Mouse (Mus musculus) cortical plate, adult 2 months (tissue): ENCODE results near the gene Klhdc4. TPM values are rescaled to one million over a fixed set of nuclear protein-coding genes. Genes with fewer than 3 reads are reported as not detected.

Experiments
- H3K27ac ChIP-seq: fragments of 200-500 bp; 2 replicates; pipeline ENCODE4 v1.5.1; 2012; ENCODE audit warnings: low read length, control low read depth, inconsistent platforms; ENCODE audit not compliant: insufficient read depth
- H3K4me1 ChIP-seq: fragments of 200-500 bp; 2 replicates; pipeline ENCODE4 v1.6.1; 2011; ENCODE audit warnings: low read length; ENCODE audit not compliant: control insufficient read depth, insufficient read depth
- H3K4me3 ChIP-seq: fragments of 200-500 bp; 2 replicates; pipeline ENCODE4 v1.5.1; 2011; ENCODE audit warnings: mild to moderate bottlenecking, low read length, control low read depth; ENCODE audit not compliant: insufficient read depth
- CTCF ChIP-seq: fragments of 200-500 bp; IDR thresholded peaks from 2 replicates; pipeline ENCODE4 v1.5.1; 2011; ENCODE audit warnings: mild to moderate bottlenecking, control low read depth, low read length; ENCODE audit not compliant: insufficient read depth; ENCODE audit errors: extremely low read depth
- POLR2A ChIP-seq: fragments of 200-500 bp; IDR thresholded peaks from 2 replicates; pipeline ENCODE4 v1.6.1; 2011; ENCODE audit warnings: mild to moderate bottlenecking, low read length, control low read depth; ENCODE audit not compliant: insufficient read depth; ENCODE audit errors: extremely low read depth
- polyA plus RNA-seq: library from polyadenylated mRNA; depleted of rRNA; stranded (reverse); fragments of >200 nt; gene quantifications from 2 replicates; pipeline ENCODE4 v1.2.3, GENCODE M21; 2012

Gene Klhdc4
- polyA plus RNA-seq, 1 experiment = 46.8 TPM

- Histone ChIP-seq H3K27ac (no peak overlapping the region), H3K4me1 (no peaks in the 10 kb centered on the region), H3K4me3 (no peak overlapping the region)
- peak; percentile 97 for TF ChIP-seq CTCF
- TF ChIP-seq POLR2A = 0 out of 2 replicates have a peak, but pooled peaks have one; percentile 21
Measured at GRCm38 (mm10) chr8:121850821-121851470, 21.6 kb upstream of the Klhdc4 start.

DNA sequence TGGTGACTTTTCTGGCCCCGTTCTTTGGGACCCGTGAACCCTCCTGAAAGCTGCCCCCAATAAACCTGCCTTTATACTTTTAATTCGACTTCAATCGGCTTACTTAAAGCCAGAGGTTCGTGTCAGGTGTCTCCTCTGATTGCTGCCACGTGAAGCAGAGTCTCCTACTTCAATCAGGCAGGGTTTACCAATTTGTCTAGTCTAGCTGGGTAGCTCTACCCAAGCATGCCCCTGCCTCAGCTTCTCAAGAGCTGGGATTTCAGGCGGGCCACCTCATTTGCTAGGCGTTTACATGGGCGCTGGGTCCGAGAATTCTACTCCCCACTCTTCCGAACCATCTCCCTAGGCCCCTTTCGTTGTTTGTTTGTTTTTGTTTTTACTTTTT, 21.1 kb upstream of the Klhdc4 start:
- H3K4me1 ChIP-seq = no peaks in the 10 kb centered on the region
- H3K4me3 ChIP-seq = no peak overlapping the region
- H3K27ac ChIP-seq = no peak overlapping the region
- TF ChIP-seq CTCF = no peak
- TF ChIP-seq POLR2A = no peak

DNA sequence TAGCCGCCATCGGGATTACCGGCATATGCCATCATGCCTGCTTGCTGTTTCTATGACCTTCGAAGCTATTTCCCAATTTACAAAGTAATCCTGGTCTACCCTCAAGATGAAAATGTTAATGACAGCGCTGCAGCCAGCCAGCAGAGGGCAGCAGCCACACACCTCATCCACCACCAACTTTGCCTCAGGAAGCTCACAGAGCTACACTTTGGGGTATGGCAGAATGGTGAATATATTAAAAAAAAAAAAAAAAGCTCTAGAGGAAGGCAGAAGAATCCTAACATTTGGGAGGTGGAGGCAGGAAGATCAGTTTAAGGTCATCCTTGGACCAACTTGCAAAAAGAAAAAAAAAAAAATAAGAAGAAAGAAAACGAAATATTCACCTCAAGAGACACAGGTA, 20.6 kb upstream of the Klhdc4 start:
- Histone ChIP-seq H3K4me1 (no peaks in the 10 kb centered on the region), H3K4me3 (no peak overlapping the region), H3K27ac (no peak overlapping the region)
- TF ChIP-seq CTCF (peak; percentile 93), POLR2A (no peak)

- TF ChIP-seq POLR2A (no peak), CTCF (no peak)
- no peak overlapping the region for H3K27ac ChIP-seq
- H3K4me1 ChIP-seq = no peaks in the 10 kb centered on the region
- no peak overlapping the region for H3K4me3 ChIP-seq
Measured at GRCm38 (mm10) chr8:121849303-121849702, 19.9 kb upstream of the Klhdc4 start.

DNA sequence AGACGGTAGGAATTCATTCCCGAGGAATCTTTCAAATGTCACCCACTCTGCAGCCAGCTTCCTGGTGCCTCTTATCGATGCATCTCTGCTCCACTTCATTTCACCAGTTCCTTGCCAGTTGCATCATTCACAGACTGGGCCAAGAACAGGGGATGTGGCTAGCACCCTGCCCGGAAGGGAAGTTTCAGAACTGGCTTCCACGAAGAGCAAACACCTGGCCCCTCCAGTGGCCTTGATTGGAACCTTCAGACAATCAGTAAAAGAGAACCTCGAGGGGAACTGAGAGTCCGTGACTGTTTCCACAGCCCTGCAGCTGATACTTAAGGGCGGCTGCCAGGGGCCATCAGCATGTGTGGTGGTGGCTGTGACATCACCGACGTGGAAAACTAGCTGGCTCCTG, 19.1 kb upstream of the Klhdc4 start:
- no peaks in the 10 kb centered on the region for H3K4me1 ChIP-seq
- TF ChIP-seq POLR2A (no peak), CTCF (no peak)
- H3K4me3 ChIP-seq = no peak overlapping the region
- H3K27ac ChIP-seq = no peak overlapping the region

GRCm38 (mm10) chr8:121847987-121848386, 18.6 kb upstream of the Klhdc4 start:
- Histone ChIP-seq H3K27ac (no peak overlapping the region), H3K4me1 (no peaks in the 10 kb centered on the region), H3K4me3 (no peak overlapping the region)
- no peak for TF ChIP-seq CTCF
- TF ChIP-seq POLR2A = no peak

GRCm38 (mm10) chr8:121847261-121847822, 18.0 kb upstream of the Klhdc4 start:
- no peak for TF ChIP-seq CTCF
- no peak for TF ChIP-seq POLR2A
- Histone ChIP-seq H3K4me3 (no peak overlapping the region), H3K4me1 (no peaks in the 10 kb centered on the region), H3K27ac (no peak overlapping the region)

DNA sequence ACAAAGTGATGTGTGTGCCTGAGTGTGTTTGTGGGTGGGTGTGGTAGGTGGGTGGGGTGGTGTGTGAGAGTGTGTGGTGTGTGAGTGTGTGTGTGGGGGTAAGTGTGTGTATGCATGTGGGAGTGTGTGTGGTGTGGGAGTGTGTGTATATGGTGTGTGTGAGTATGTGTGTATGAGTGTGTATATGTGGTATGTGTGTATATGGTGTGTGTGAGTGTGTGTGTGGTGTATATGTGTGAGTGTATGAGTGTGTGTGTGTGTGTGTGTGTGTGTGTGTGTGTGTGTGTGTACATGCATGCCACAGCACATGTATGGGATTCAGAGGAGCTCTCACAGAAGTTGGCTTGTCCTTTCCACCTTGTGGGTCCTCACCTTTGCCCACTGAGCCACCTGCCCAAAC, 17.4 kb upstream of the Klhdc4 start:
- Histone ChIP-seq H3K4me1 (no peaks in the 10 kb centered on the region), H3K4me3 (no peak overlapping the region), H3K27ac (no peak overlapping the region)
- TF ChIP-seq CTCF (no peak), POLR2A (no peak)

DNA sequence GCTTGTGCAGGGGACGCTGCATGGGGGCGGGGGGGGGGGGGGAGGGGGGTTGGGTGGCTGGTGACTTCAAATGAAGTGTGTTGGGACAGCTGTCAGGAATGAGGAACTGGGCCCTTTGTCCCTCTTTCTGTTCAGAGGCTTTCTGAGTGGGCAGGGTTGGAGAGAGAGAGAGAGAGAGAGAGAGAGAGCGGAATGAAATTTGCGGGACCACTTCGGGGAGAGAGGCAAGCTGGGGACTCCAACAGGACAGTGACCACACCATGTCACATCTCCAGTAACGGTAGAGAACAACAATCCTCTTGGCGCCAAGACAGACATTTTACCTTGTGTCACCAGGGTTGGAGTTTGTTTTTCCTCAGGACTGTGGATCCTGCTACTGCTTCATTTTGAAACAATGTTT, 15.4 kb upstream of the Klhdc4 start:
- no peak overlapping the region for H3K4me3 ChIP-seq
- TF ChIP-seq CTCF = no peak
- TF ChIP-seq POLR2A = no peak
- no peaks in the 10 kb centered on the region for H3K4me1 ChIP-seq
- H3K27ac ChIP-seq = no peak overlapping the region

DNA sequence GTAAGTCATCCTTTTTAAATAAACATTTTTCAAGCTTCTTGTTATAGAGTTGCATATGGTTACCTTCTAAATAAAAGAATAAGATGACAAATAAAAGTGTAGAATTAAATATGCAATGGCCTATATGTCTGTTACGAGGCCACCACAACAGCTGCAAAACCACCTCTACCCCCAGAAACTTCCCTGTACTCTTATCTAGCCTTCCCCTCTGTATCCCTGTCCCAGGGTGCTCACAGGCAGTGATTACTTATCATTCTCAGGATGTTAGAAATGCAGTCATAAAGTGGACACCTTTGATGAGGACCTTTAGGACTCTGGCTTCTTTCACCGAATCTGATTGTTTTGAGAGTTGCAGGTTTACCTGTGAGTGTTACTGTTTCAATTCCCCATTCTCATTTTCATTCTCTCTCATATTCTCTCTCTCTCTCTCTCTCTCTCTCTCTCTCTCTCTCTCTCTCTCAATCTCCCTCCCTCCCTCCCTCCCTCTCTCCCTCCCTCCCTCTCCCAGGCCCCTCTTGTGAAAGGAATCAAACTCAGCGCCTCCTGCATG, 13.9 kb upstream of the Klhdc4 start:
- Histone ChIP-seq H3K4me3 (no peak overlapping the region), H3K4me1 (no peaks in the 10 kb centered on the region), H3K27ac (no peak overlapping the region)
- no peak for TF ChIP-seq CTCF
- no peak for TF ChIP-seq POLR2A
